Mouse (Mus musculus) fibroblast of lung, adult 2 months (primary cell): ENCODE results near the gene Gm9573.
A peak's percentile ranks its signal among the peaks of the same experiment; 100 is the strongest.

Source experiments
- DNase-seq: peaks from one replicate; pipeline ENCODE4 v3.0.0-alpha.2; 2011; ENCODE audit warnings: low read depth

Gm9573 gene

GRCm38 (mm10) chr17:35594456-35594855 lies 32.0 kb downstream of the Gm9573 start:
- DNase-seq, result no peak

GRCm38 (mm10) chr17:35593786-35594185 lies 32.7 kb downstream of the Gm9573 start:
- DNase-seq, result no peak

GRCm38 (mm10) chr17:35592131-35592530 lies 34.3 kb downstream of the Gm9573 start:
- no peak for DNase-seq

- no peak for DNase-seq
Measured at GRCm38 (mm10) chr17:35591731-35592130, 34.7 kb downstream of the Gm9573 start.

GRCm38 (mm10) chr17:35591219-35591578 lies 35.2 kb downstream of the Gm9573 start:
- DNase-seq, result no peak

- DNase-seq, result peak; percentile 91
Measured at GRCm38 (mm10) chr17:35590410-35591218, 35.8 kb downstream of the Gm9573 start.

- DNase-seq, result no peak
Measured at GRCm38 (mm10) chr17:35588387-35588786, 38.0 kb downstream of the Gm9573 start.

GRCm38 (mm10) chr17:35587291-35587690 lies 39.1 kb downstream of the Gm9573 start:
- DNase-seq, result no peak

- peak; percentile 25 for DNase-seq
Measured at GRCm38 (mm10) chr17:35584330-35584937, 42.0 kb downstream of the Gm9573 start.

- DNase-seq, result no peak
Measured at GRCm38 (mm10) chr17:35582900-35583299, 43.5 kb downstream of the Gm9573 start.

GRCm38 (mm10) chr17:35578211-35578610 lies 48.2 kb downstream of the Gm9573 start:
- DNase-seq, result peak; percentile 86

GRCm38 (mm10) chr17:35571477-35571876 lies 55.0 kb downstream of the Gm9573 start:
- DNase-seq, result no peak

GRCm38 (mm10) chr17:35570836-35571235 lies 55.6 kb downstream of the Gm9573 start:
- DNase-seq, result no peak

- peak; percentile 40 for DNase-seq
Measured at GRCm38 (mm10) chr17:35569091-35569944, 57.1 kb downstream of the Gm9573 start.
